Mouse (Mus musculus): ENCODE results near the gene Pip4k2c. TPM values are rescaled to one million over a fixed set of nuclear protein-coding genes. Genes with fewer than 3 reads are reported as not detected.

Pip4k2c gene
- polyA plus RNA-seq, 1 experiment from 2014 or later, result 39.8 TPM

GRCm38 (mm10) chr10:127227163-127227562, 15.8 kb upstream of the Pip4k2c start:
- no peak for DNase-seq
- no peak overlapping the region for H3K4me2 ChIP-seq
- no peaks in the 10 kb centered on the region for H3K9me3 ChIP-seq (replicated peaks)
- H3K36me3 ChIP-seq, result no peaks in the 10 kb centered on the region
- H3K9ac ChIP-seq, result no peak overlapping the region
- 63% methylated on average over 8 of the region's 8 CpGs for whole genome bisulfite sequencing (ENCODE audit: insufficient replicate concordance)
- H3K4me3 ChIP-seq (replicated peaks), result no peak overlapping the region
- peaks cover 34% of the 10 kb centered on the region for H3K4me1 ChIP-seq (replicated peaks)
- ATAC-seq (ENCODE audit: low read depth), result no peak
- no peak overlapping the region for H3K27ac ChIP-seq
- peaks cover 23% of the 10 kb centered on the region; the same call in 1 of the 2 replicates for H3K27me3 ChIP-seq

GRCm38 (mm10) chr10:127226318-127226895, 15.0 kb upstream of the Pip4k2c start:
- WGBS (ENCODE audit: insufficient replicate concordance), result 58% methylated on average over 8 of the region's 8 CpGs
- H3K36me3 ChIP-seq, result no peaks in the 10 kb centered on the region
- ATAC-seq (ENCODE audit: low read depth) (0 out of 2 replicates have a peak, but pooled peaks have one; percentile 26), DNase-seq (no peak)
- no peak overlapping the region for H3K27ac ChIP-seq
- H3K4me3 ChIP-seq (replicated peaks), result no peak overlapping the region
- peaks cover 30% of the 10 kb centered on the region for H3K4me1 ChIP-seq (replicated peaks)
- peaks cover 19% of the 10 kb centered on the region; the same call in 1 of the 2 replicates for H3K27me3 ChIP-seq
- no peak overlapping the region for H3K9ac ChIP-seq
- H3K9me3 ChIP-seq (replicated peaks), result no peaks in the 10 kb centered on the region
- H3K4me2 ChIP-seq, result no peak overlapping the region

GRCm38 (mm10) chr10:127225732-127226131, 14.3 kb upstream of the Pip4k2c start:
- peaks cover 24% of the 10 kb centered on the region for H3K4me1 ChIP-seq (replicated peaks)
- no peaks in the 10 kb centered on the region for H3K36me3 ChIP-seq
- H3K27me3 ChIP-seq, result peaks cover 19% of the 10 kb centered on the region; the same call in 1 of the 2 replicates
- no peak overlapping the region for H3K4me2 ChIP-seq
- H3K9ac ChIP-seq, result no peak overlapping the region
- 36% methylated on average over 10 of the region's 10 CpGs for WGBS (ENCODE audit: insufficient replicate concordance)
- DNase-seq, result no peak
- ATAC-seq (ENCODE audit: low read depth), result no peak
- no peak overlapping the region for H3K4me3 ChIP-seq (replicated peaks)
- no peak overlapping the region for H3K27ac ChIP-seq
- no peaks in the 10 kb centered on the region for H3K9me3 ChIP-seq (replicated peaks)

- Histone ChIP-seq H3K27me3 (peaks cover 19% of the 10 kb centered on the region; the same call in 1 of the 2 replicates), H3K4me1 (replicated peaks) (peaks cover 19% of the 10 kb centered on the region), H3K36me3 (no peaks in the 10 kb centered on the region), H3K9me3 (replicated peaks) (no peaks in the 10 kb centered on the region), H3K4me2 (no peak overlapping the region), H3K27ac (no peak overlapping the region), H3K4me3 (replicated peaks) (no peak overlapping the region), H3K9ac (no peak overlapping the region)
- WGBS (ENCODE audit: insufficient replicate concordance), result 64% methylated on average over 6 of the region's 6 CpGs
- no peak for DNase-seq
- ATAC-seq (ENCODE audit: low read depth), result no peak
Measured at GRCm38 (mm10) chr10:127225213-127225612, 13.8 kb upstream of the Pip4k2c start.

- Histone ChIP-seq H3K27me3 (no peaks in the 10 kb centered on the region), H3K4me3 (replicated peaks) (no peak overlapping the region), H3K9ac (no peak overlapping the region), H3K36me3 (no peaks in the 10 kb centered on the region), H3K4me2 (no peak overlapping the region), H3K9me3 (replicated peaks) (no peaks in the 10 kb centered on the region), H3K27ac (no peak overlapping the region), H3K4me1 (replicated peaks) (peaks cover 26% of the 10 kb centered on the region)
- DNase-seq (no peak), ATAC-seq (ENCODE audit: low read depth) (no peak)
- WGBS (ENCODE audit: insufficient replicate concordance), result 70% methylated on average over 2 of the region's 2 CpGs
Measured at GRCm38 (mm10) chr10:127218339-127218738, 7.0 kb upstream of the Pip4k2c start.

- H3K27ac ChIP-seq, result no peak overlapping the region
- no peak for DNase-seq
- no peak overlapping the region for H3K9ac ChIP-seq
- H3K36me3 ChIP-seq, result no peaks in the 10 kb centered on the region
- no peaks in the 10 kb centered on the region for H3K9me3 ChIP-seq (replicated peaks)
- ATAC-seq (ENCODE audit: low read depth), result no peak
- H3K4me2 ChIP-seq, result no peak overlapping the region
- H3K4me1 ChIP-seq (replicated peaks), result peaks cover 33% of the 10 kb centered on the region
- H3K27me3 ChIP-seq, result no peaks in the 10 kb centered on the region
- no peak overlapping the region for H3K4me3 ChIP-seq (replicated peaks)
Measured at GRCm38 (mm10) chr10:127217177-127217576, 5.8 kb upstream of the Pip4k2c start.

- H3K27ac ChIP-seq, result no peak overlapping the region
- DNase-seq, result no peak
- no peak for ATAC-seq (ENCODE audit: low read depth)
- H3K36me3 ChIP-seq, result no peaks in the 10 kb centered on the region
- H3K27me3 ChIP-seq, result no peaks in the 10 kb centered on the region
- no peak overlapping the region for H3K9ac ChIP-seq
- no peaks in the 10 kb centered on the region for H3K9me3 ChIP-seq (replicated peaks)
- 88% methylated on average over 11 of the region's 11 CpGs for WGBS (ENCODE audit: insufficient replicate concordance)
- H3K4me2 ChIP-seq, result no peak overlapping the region
- H3K4me1 ChIP-seq (replicated peaks), result peaks cover 36% of the 10 kb centered on the region
- no peak overlapping the region for H3K4me3 ChIP-seq (replicated peaks)
Measured at GRCm38 (mm10) chr10:127216456-127216855, 5.1 kb upstream of the Pip4k2c start.

GRCm38 (mm10) chr10:127214422-127214803, 3.0 kb upstream of the Pip4k2c start:
- no peaks in the 10 kb centered on the region for H3K27me3 ChIP-seq
- H3K4me1 ChIP-seq (replicated peaks), result peaks cover 51% of the 10 kb centered on the region
- H3K36me3 ChIP-seq, result no peaks in the 10 kb centered on the region
- no peak overlapping the region for H3K9ac ChIP-seq
- peak overlapping the region; percentile 7; the same call in 1 of the 2 replicates for H3K27ac ChIP-seq
- H3K4me2 ChIP-seq, result no peak overlapping the region
- no peaks in the 10 kb centered on the region for H3K9me3 ChIP-seq (replicated peaks)
- ATAC-seq (ENCODE audit: low read depth), result no peak
- no peak overlapping the region for H3K4me3 ChIP-seq (replicated peaks)
- 18% methylated on average over 1 of the region's 1 CpGs for WGBS (ENCODE audit: insufficient replicate concordance)
- DNase-seq, result no peak

- H3K4me1 ChIP-seq (replicated peaks), result peaks cover 56% of the 10 kb centered on the region
- H3K27ac ChIP-seq, result peak overlapping the region; percentile 7; the same call in 1 of the 2 replicates
- no peak overlapping the region for H3K4me2 ChIP-seq
- H3K9ac ChIP-seq, result no peak overlapping the region
- H3K36me3 ChIP-seq, result peaks cover 5% of the 10 kb centered on the region
- DNase-seq (no peak), ATAC-seq (ENCODE audit: low read depth) (no peak)
- no peak overlapping the region for H3K4me3 ChIP-seq (replicated peaks)
- H3K27me3 ChIP-seq, result no peaks in the 10 kb centered on the region
- H3K9me3 ChIP-seq (replicated peaks), result no peaks in the 10 kb centered on the region
- WGBS (ENCODE audit: insufficient replicate concordance), result 74% methylated on average over 13 of the region's 13 CpGs
Measured at GRCm38 (mm10) chr10:127213704-127214421, 2.5 kb upstream of the Pip4k2c start.

GRCm38 (mm10) chr10:127213272-127213671, 1.9 kb upstream of the Pip4k2c start:
- no peak for ATAC-seq (ENCODE audit: low read depth)
- no peaks in the 10 kb centered on the region for H3K9me3 ChIP-seq (replicated peaks)
- DNase-seq, result no peak
- WGBS (ENCODE audit: insufficient replicate concordance), result 89% methylated on average over 8 of the region's 8 CpGs
- H3K27me3 ChIP-seq, result no peaks in the 10 kb centered on the region
- peaks cover 11% of the 10 kb centered on the region for H3K36me3 ChIP-seq
- no peak overlapping the region for H3K4me3 ChIP-seq (replicated peaks)
- peaks cover 62% of the 10 kb centered on the region for H3K4me1 ChIP-seq (replicated peaks)
- no peak overlapping the region for H3K4me2 ChIP-seq
- H3K9ac ChIP-seq, result no peak overlapping the region
- peak overlapping the region; percentile 61; the same call in 1 of the 2 replicates for H3K27ac ChIP-seq

- no peak for DNase-seq
Measured at GRCm38 (mm10) chr10:127210961-127211405, 402 bp downstream of the Pip4k2c start.

More at GRCm38 (mm10) chr10:127210961-127211405, 402 bp downstream of the Pip4k2c start:
- Histone ChIP-seq H3K4me1 (replicated peaks) (peaks cover 72% of the 10 kb centered on the region), H3K27ac (peak overlapping the region; percentile 100), H3K9me3 (replicated peaks) (no peaks in the 10 kb centered on the region), H3K27me3 (no peaks in the 10 kb centered on the region), H3K4me3 (replicated peaks) (peak overlapping the region; percentile 89), H3K4me2 (peak overlapping the region; percentile 95), H3K9ac (peak overlapping the region; percentile 93), H3K36me3 (peaks cover 33% of the 10 kb centered on the region)
- under 1% methylated on average over 25 of the region's 25 CpGs for WGBS (ENCODE audit: insufficient replicate concordance)
- peak; percentile 66 for ATAC-seq (ENCODE audit: low read depth)
